12 mouse cellular contexts compared by ENCODE assay signal in genomic region chr10:83143049-83143448, GRCm38 (mm10).
DNase-seq lines count a peak whose midpoint lies in the region; ATAC-seq lines count a peak whose summit lies in the region.
"Had no signal": no experiment of that assay in that cellular context is flagged by ENCODE, and none has a peak within 500 bp of the region (broad histone marks: within the 10 kb centered on the region; RNA-seq: fewer than 3 reads in every experiment).

No protein-coding gene starts in this region.

- no peak overlapping the region for H3K9ac ChIP-seq in forebrain, embryonic 16.5 days (replicated peaks; ENCODE audit: low read depth, low read length)
- H3K9ac ChIP-seq in forebrain, embryonic 15.5 days (replicated peaks): no peak overlapping the region
- H3K9ac ChIP-seq in limb, embryonic 15.5 days: no peak overlapping the region
- H3K9ac ChIP-seq: embryonic facial prominence, embryonic 15.5 days; midbrain, embryonic 13.5 days had no signal

- no peaks in the 10 kb centered on the region for H3K36me3 ChIP-seq in forebrain, embryonic 16.5 days (ENCODE audit: control insufficient read depth, insufficient read depth)
- H3K36me3 ChIP-seq in forebrain, embryonic 15.5 days: no peaks in the 10 kb centered on the region
- no peaks in the 10 kb centered on the region for H3K36me3 ChIP-seq in limb, embryonic 15.5 days
- no peaks in the 10 kb centered on the region for H3K36me3 ChIP-seq in limb, embryonic 10.5 days
- H3K36me3 ChIP-seq: embryonic facial prominence, embryonic 15.5 days; hindbrain, embryonic 10.5 days; midbrain, embryonic 13.5 days had no signal

- peaks cover 22% of the 10 kb centered on the region for H3K4me1 ChIP-seq in forebrain, embryonic 16.5 days (replicated peaks; ENCODE audit: control insufficient read depth, insufficient read depth, low read length)
- H3K4me1 ChIP-seq in forebrain, embryonic 15.5 days: peaks cover 15% of the 10 kb centered on the region
- H3K4me1 ChIP-seq in limb, embryonic 15.5 days: peaks cover 34% of the 10 kb centered on the region
- peaks cover 54% of the 10 kb centered on the region for H3K4me1 ChIP-seq in limb, embryonic 10.5 days

- H3K9me3 ChIP-seq in forebrain, embryonic 16.5 days (ENCODE audit: control insufficient read depth, low read length): no peaks in the 10 kb centered on the region
- no peaks in the 10 kb centered on the region for H3K9me3 ChIP-seq in forebrain, embryonic 15.5 days
- H3K9me3 ChIP-seq in limb, embryonic 15.5 days: no peaks in the 10 kb centered on the region
- no peaks in the 10 kb centered on the region for H3K9me3 ChIP-seq in limb, embryonic 10.5 days (replicated peaks)
- H3K9me3 ChIP-seq: embryonic facial prominence, embryonic 15.5 days; hindbrain, embryonic 10.5 days; midbrain, embryonic 13.5 days had no signal

- no peaks in the 10 kb centered on the region for H3K27me3 ChIP-seq in forebrain, embryonic 16.5 days (replicated peaks; ENCODE audit: control insufficient read depth, insufficient read depth, low read length)
- no peaks in the 10 kb centered on the region for H3K27me3 ChIP-seq in forebrain, embryonic 15.5 days
- 0 out of 2 replicates have a peak, but pooled peaks cover 3% of the 10 kb centered on the region for H3K27me3 ChIP-seq in limb, embryonic 15.5 days
- no peaks in the 10 kb centered on the region for H3K27me3 ChIP-seq in limb, embryonic 10.5 days (ENCODE audit: low read depth, poor library complexity, severe bottlenecking)
- H3K27me3 ChIP-seq: embryonic facial prominence, embryonic 15.5 days; midbrain, embryonic 13.5 days had no signal

- no peak overlapping the region for H3K27ac ChIP-seq in forebrain, embryonic 16.5 days (ENCODE audit: low read length)
- H3K27ac ChIP-seq in forebrain, embryonic 15.5 days (replicated peaks): no peak overlapping the region
- H3K27ac ChIP-seq in limb, embryonic 15.5 days: 0 out of 2 replicates have a peak overlapping the region, but pooled peaks have one; percentile 50
- H3K27ac ChIP-seq in limb, embryonic 10.5 days: no peak overlapping the region
- H3K27ac ChIP-seq: embryonic facial prominence, embryonic 15.5 days; hindbrain, embryonic 10.5 days; midbrain, embryonic 13.5 days had no signal

- H3K4me2 ChIP-seq in forebrain, embryonic 16.5 days (ENCODE audit: low read length): no peak overlapping the region
- H3K4me2 ChIP-seq in forebrain, embryonic 15.5 days (replicated peaks): no peak overlapping the region
- H3K4me2 ChIP-seq in limb, embryonic 15.5 days: no peak overlapping the region
- H3K4me2 ChIP-seq: embryonic facial prominence, embryonic 15.5 days; midbrain, embryonic 13.5 days had no signal

- no peak overlapping the region for H3K4me3 ChIP-seq in forebrain, embryonic 16.5 days (replicated peaks; ENCODE audit: low read length)
- no peak overlapping the region for H3K4me3 ChIP-seq in forebrain, embryonic 15.5 days
- H3K4me3 ChIP-seq in limb, embryonic 15.5 days: no peak overlapping the region
- no peak overlapping the region for H3K4me3 ChIP-seq in limb, embryonic 10.5 days
- H3K4me3 ChIP-seq: embryonic facial prominence, embryonic 15.5 days; hindbrain, embryonic 10.5 days; midbrain, embryonic 13.5 days had no signal

- DNase-seq in limb, embryonic 10.5 days (ENCODE audit: low spot score): no peak
- peak; percentile 65 to 68 for DNase-seq in cerebellum, postnatal 14 days
- peak; percentile 30 for DNase-seq in right cerebral cortex, postnatal 25 days
- no peak for DNase-seq in spleen, postnatal 10 days (ENCODE audit: low spot score in 2 of 2)
- DNase-seq in adrenal gland, adult 2 months: no peak
- DNase-seq: heart, adult 18-20 months had no signal

- WGBS in forebrain, embryonic 16.5 days: 69% methylated on average over 10 of the region's 10 CpGs
- WGBS in forebrain, embryonic 15.5 days: 77% methylated on average over 10 of the region's 10 CpGs
- 80% methylated on average over 10 of the region's 10 CpGs for WGBS in limb, embryonic 15.5 days
- WGBS in limb, embryonic 10.5 days: 92% methylated on average over 10 of the region's 10 CpGs

- ATAC-seq in forebrain, embryonic 16.5 days: peak; percentile 41; the same call in 1 of the 2 replicates
- ATAC-seq in forebrain, embryonic 15.5 days (replicated peaks): no peak
- ATAC-seq in limb, embryonic 15.5 days (ENCODE audit: insufficient number of reproducible peaks, low FRiP score, low TSS enrichment, low read depth): no peak
- ATAC-seq: midbrain, embryonic 13.5 days had no signal

Comparison
In these comparisons a context has a peak if more than half of its experiments do, and no peak if none do; other contexts are left out.
1. DNase-seq: peak in cerebellum, postnatal 14 days (2 of 2) and right cerebral cortex, postnatal 25 days (single experiment); none in limb, embryonic 10.5 days (single experiment), spleen, postnatal 10 days (0 of 2) and adrenal gland, adult 2 months (single experiment).